Mouse (Mus musculus) forebrain, embryonic 11.5 days (tissue): ENCODE measurements around the gene Arpc2. TPM values are rescaled to one million over a fixed set of nuclear protein-coding genes. Genes with fewer than 3 reads are reported as not detected.

Source experiments
- ATAC-seq: fragments of 200-750 bp; cut with Nextera tagmentation; replicated peaks from 2 replicates; pipeline ENCODE4 v1.8.0; 2017; ENCODE audit warnings: moderate TSS enrichment; ENCODE audit not compliant: low FRiP score
- DNase-seq: peaks from one replicate; pipeline ENCODE4 v3.0.0-alpha.2; 2017; ENCODE audit warnings: low spot score
- H3K27ac ChIP-seq: fragments of 300-500 bp; sonication (generic); 2 replicates; pipeline ENCODE4 v1.5.1; 2014; ENCODE audit warnings: low read depth, low read length
- H3K27me3 ChIP-seq: fragments of 300-500 bp; sonication (generic); 2 replicates; pipeline ENCODE4 v1.6.1; 2014; ENCODE audit warnings: mild to moderate bottlenecking, low read length, mixed read lengths; ENCODE audit not compliant: control insufficient read depth, insufficient read depth
- H3K36me3 ChIP-seq: fragments of 300-500 bp; sonication (generic); 2 replicates; pipeline ENCODE4 v1.6.1; 2014; ENCODE audit warnings: mild to moderate bottlenecking, low read length, moderate library complexity, mixed read lengths; ENCODE audit not compliant: control insufficient read depth, insufficient read depth
- H3K4me1 ChIP-seq: fragments of 300-500 bp; sonication (generic); replicated peaks from 2 replicates; pipeline ENCODE4 v1.6.1; 2014; ENCODE audit warnings: low read length, mixed read lengths; ENCODE audit not compliant: control insufficient read depth, insufficient read depth
- H3K4me2 ChIP-seq: fragments of 300-500 bp; sonication (generic); 2 replicates; pipeline ENCODE4 v1.6.1; 2014; ENCODE audit warnings: low read depth, mild to moderate bottlenecking, low read length, moderate library complexity, mixed read lengths; ENCODE audit not compliant: severe bottlenecking
- H3K4me3 ChIP-seq: fragments of 300-500 bp; sonication (generic); 2 replicates; pipeline ENCODE4 v1.5.1; 2014; ENCODE audit warnings: low read depth, low read length
- H3K9ac ChIP-seq: fragments of 300-500 bp; sonication (generic); 2 replicates; pipeline ENCODE4 v1.6.1; 2014; ENCODE audit warnings: low read length
- H3K9me3 ChIP-seq: fragments of 300-500 bp; sonication (generic); 2 replicates; pipeline ENCODE4 v1.6.1; 2016; ENCODE audit warnings: low read length, mixed read lengths; ENCODE audit not compliant: control insufficient read depth
- WGBS: fragments of 180-500 bp; shearing (Covaris S2); extraction: QIAGEN DNeasy Blood & Tissue Kit; methylation state at CpG from one replicate; pipeline ENCODE4 v1.1.7; 2014; 5-methylcytosine and 5-hydroxymethylcytosine counted together
- polyA plus RNA-seq: library from polyadenylated mRNA; unstranded; fragments of >200 nt; fragmentation: Nextera tagmentation; extraction: Ambion mirVana; gene quantifications from 2 replicates; pipeline ENCODE4 v1.2.1, GENCODE M21; 2014

Gene Arpc2
- polyA plus RNA-seq, 1 experiment from 2014 or later = 310 TPM

DNA sequence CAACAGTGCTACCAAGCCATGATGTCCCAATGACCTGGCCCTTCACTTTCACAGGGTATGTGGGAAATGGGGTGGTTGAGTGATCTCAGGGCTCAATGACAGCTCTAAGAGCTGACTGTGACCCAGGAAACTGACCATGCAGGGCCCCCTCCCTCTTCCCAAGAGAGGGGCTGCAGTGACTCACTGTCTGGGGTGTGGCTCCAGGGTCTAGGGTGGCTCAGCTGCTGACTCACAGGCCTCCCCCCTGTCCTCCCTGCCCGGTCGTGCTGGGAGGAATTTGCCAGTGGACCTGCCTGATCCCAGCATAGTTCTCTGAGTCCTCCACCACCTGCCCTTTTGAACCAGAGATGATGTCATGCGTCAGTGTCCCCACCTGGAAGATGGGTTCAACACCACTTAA, 61.4 kb downstream of the Arpc2 start:
- H3K9ac ChIP-seq = no peak overlapping the region
- H3K27ac ChIP-seq = no peak overlapping the region
- no peak for ATAC-seq
- 87% methylated on average over 3 of the region's 3 CpGs for WGBS
- no peaks in the 10 kb centered on the region for H3K9me3 ChIP-seq
- H3K4me1 ChIP-seq = peaks cover 5% of the 10 kb centered on the region; the same call in 1 of the 2 replicates
- H3K4me2 ChIP-seq = no peak overlapping the region
- H3K27me3 ChIP-seq = no peaks in the 10 kb centered on the region
- H3K4me3 ChIP-seq = no peak overlapping the region
- H3K36me3 ChIP-seq = no peaks in the 10 kb centered on the region; the same call in 1 of the 2 replicates
- DNase-seq = no peak

DNA sequence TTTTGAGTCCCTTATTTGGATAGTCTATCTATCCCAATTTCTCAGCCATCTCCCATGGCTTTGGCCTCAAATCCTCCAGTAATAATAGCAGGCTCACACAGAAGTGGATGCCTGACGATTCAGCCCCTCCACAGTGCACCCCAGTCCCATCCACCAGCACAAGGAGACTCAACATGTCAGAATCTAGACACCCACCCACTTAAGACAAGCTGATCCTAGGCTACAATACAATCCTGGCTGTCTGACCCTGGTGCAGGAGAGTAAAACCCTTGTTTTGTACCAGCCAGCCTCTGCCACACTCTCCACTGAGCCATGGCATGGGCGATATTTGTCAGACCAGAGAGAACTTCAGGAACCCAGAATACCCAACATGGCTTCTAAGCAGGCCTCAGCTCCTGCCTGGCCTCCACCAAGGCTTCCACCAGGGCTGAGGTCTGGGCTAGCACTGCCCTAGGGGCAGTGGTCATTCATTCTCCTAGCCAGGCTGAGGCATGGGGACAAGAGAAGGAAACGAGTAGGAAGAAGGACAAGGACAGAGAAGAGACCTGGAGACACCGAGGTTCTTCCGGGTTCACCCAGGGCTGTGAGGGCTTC, 62.4 kb downstream of the Arpc2 start:
- DNase-seq = no peak
- Histone ChIP-seq H3K36me3 (no peaks in the 10 kb centered on the region; the same call in 1 of the 2 replicates), H3K4me3 (no peak overlapping the region), H3K4me1 (peaks cover 5% of the 10 kb centered on the region; the same call in 1 of the 2 replicates), H3K27ac (no peak overlapping the region), H3K27me3 (no peaks in the 10 kb centered on the region), H3K4me2 (no peak overlapping the region), H3K9me3 (no peaks in the 10 kb centered on the region), H3K9ac (no peak overlapping the region)
- ATAC-seq = no peak
- WGBS = 86% methylated on average over 5 of the region's 5 CpGs

DNA sequence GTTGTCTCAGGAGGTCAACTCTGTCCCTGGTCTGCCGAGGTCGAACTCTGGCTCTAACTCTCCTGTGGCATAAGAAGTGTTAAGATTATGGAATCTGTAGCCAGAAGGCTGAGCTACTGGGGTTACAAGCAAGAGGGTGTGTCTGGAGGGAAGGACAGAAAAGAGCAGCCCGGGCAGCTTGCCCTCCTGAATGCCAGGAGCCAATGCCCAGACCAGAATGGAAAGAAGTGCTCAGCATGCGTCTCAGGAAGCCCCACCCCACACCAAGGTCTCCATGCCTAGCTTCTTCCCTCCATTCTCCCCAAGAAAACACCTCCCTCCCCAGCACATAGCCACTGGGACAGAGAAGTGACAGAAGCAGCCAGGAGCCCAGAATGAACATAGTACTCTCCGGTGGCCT, 63.1 kb downstream of the Arpc2 start:
- Histone ChIP-seq H3K27me3 (no peaks in the 10 kb centered on the region), H3K9me3 (no peaks in the 10 kb centered on the region), H3K27ac (no peak overlapping the region), H3K9ac (no peak overlapping the region), H3K4me1 (peaks cover 5% of the 10 kb centered on the region; the same call in 1 of the 2 replicates), H3K4me2 (no peak overlapping the region), H3K36me3 (no peaks in the 10 kb centered on the region; the same call in 1 of the 2 replicates), H3K4me3 (no peak overlapping the region)
- no peak for DNase-seq
- ATAC-seq = no peak
- WGBS = 72% methylated on average over 5 of the region's 5 CpGs

DNA sequence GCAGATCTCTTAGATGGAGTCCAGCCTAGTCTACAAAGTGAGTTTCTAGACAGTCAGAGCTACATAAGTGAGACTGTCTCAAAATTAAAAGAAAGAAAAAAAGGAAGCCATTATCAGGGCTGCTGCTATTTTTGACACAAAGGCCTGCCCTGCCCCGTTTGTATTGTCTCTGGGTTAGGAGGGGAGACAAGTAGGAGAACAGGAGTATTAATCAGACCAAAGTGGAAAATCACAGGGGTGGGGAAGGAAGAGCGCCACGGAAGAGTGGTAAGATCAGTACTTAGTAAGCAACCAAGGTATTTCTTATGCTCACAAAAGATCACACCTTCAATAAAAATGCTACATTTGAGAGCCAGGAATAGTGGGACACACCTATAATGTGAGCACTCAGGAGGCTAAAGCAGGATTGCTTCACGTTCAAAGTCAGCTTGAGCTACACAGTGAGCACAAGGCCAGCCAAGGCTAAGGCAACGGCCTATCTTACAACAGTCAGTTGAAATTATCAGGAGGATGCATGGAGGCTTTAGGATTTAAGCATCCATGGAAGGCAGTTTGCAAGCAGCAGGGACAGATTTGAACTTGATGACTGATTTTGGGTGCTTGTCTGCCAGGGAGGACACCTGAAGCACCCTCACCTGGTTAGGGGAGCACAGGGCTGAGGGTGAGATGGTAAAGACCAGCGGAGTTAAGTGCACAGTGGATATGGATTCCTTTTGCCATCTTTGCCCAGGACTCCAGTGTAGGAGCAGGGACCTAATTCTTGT, 64.6 kb downstream of the Arpc2 start:
- no peak overlapping the region for H3K4me2 ChIP-seq

DNA sequence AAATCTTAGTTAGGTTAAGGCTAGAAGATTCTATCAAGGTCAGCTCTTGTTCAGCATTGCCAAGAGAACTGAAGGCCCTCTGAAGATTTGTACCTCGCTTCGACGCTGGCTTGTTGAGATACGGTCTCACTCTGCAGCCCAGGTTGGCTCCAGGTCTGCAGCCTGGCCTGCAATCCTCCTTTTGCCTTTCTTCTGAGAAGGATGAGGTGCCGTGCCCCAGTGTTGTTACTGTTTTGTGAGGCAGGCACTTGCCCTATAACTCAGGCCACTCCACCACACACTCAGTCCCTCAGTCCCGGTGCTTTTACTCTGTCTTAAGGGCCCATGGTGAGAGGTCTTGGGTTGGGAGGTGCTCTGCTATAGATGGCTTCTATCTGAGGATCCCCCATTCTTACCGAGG, 66.3 kb downstream of the Arpc2 start:
- DNase-seq = no peak
- WGBS = 94% methylated on average over 7 of the region's 7 CpGs

More for the DNA sequence above, 64.6 kb downstream of the Arpc2 start:
- H3K27me3 ChIP-seq = 0 out of 2 replicates have a peak, but pooled peaks cover 2% of the 10 kb centered on the region
- no peaks in the 10 kb centered on the region; the same call in 1 of the 2 replicates for H3K36me3 ChIP-seq
- no peak overlapping the region for H3K4me3 ChIP-seq
- no peak overlapping the region for H3K27ac ChIP-seq
- no peak for ATAC-seq
- no peaks in the 10 kb centered on the region for H3K9me3 ChIP-seq
- 85% methylated on average over 6 of the region's 6 CpGs for WGBS
- H3K9ac ChIP-seq = no peak overlapping the region
- peaks cover 5% of the 10 kb centered on the region; the same call in 1 of the 2 replicates for H3K4me1 ChIP-seq
- DNase-seq = no peak

DNA sequence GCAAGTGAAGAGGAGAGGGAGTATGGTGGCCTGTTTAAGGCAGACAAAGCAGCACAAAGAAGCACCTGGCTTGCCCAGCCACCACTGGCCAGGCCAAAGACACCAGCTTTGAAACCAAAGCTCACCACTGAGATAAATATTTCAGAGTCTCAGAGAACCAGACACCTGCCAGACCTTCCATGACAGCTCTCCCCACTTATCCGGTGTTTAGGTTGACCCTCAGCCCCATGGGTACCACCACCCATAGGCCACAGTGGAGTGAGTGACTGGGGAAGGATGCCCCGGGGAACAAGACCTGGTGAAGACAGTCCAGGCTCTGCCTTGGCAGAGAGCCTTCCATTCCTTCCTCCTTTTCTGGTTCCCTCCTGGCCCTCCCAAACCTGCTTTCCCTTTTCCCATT, 67.0 kb downstream of the Arpc2 start:
- ATAC-seq = no peak
- H3K4me3 ChIP-seq = no peak overlapping the region

More for the DNA sequence above, 66.3 kb downstream of the Arpc2 start:
- Histone ChIP-seq H3K4me3 (no peak overlapping the region), H3K4me2 (no peak overlapping the region), H3K27me3 (0 out of 2 replicates have a peak, but pooled peaks cover 2% of the 10 kb centered on the region), H3K27ac (no peak overlapping the region), H3K9ac (no peak overlapping the region), H3K9me3 (no peaks in the 10 kb centered on the region), H3K36me3 (no peaks in the 10 kb centered on the region), H3K4me1 (no peaks in the 10 kb centered on the region; the same call in 1 of the 2 replicates)
- no peak for ATAC-seq

DNA sequence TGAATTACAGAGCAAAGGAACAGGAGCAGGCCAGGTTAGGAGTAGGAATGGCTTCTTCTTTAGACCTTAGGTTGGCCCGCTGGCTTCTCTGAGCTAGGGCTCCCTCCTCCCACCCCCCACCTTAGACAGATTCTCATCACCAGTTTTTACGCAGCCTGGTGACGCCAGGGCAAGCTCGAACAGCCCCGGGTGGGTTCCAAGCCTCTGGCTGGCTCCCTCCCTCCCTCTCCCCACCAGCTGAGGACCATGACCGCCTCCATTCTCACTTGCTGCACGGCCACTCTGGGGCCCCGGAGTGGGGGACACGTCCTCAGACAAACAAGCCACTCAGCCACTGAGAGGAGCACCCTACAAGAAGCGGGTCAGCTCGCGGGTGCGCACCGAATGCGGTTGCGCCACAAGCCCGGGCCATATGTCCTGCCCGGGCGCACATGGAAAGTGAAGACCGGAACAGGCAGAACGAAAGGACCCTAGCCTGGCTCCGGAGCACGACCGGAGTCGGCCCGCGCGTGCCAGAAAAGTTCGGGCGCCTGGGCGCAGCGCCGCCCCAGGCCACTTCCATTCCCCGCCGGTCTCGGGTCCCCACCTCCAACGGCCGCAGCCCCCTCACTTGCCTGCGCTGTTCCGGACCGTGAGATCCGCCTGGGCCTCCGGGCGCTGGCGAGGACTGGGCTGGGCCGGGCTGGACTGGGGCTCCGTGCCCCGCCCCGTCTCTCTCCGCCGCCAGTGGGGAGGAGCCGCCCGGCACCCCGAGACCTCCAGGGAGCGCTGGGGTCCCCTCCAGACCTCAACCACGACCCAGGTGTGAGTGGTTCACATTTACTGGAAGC, 67.8 kb downstream of the Arpc2 start:
- ATAC-seq (peak; percentile 70), DNase-seq (peak; percentile 77)
- no peaks in the 10 kb centered on the region; the same call in 1 of the 2 replicates for H3K4me1 ChIP-seq
- no peaks in the 10 kb centered on the region for H3K9me3 ChIP-seq
- H3K36me3 ChIP-seq = no peaks in the 10 kb centered on the region
- 1% methylated on average over 56 of the region's 56 CpGs for WGBS
- peak overlapping the region; percentile 59 for H3K9ac ChIP-seq
- no peak overlapping the region for H3K27ac ChIP-seq
- H3K4me3 ChIP-seq = peak overlapping the region; percentile 47
- H3K27me3 ChIP-seq = 0 out of 2 replicates have a peak, but pooled peaks cover 2% of the 10 kb centered on the region
- peak overlapping the region; percentile 93 for H3K4me2 ChIP-seq

More for the DNA sequence above, 67.0 kb downstream of the Arpc2 start:
- no peaks in the 10 kb centered on the region for H3K36me3 ChIP-seq
- no peak for DNase-seq
- no peak overlapping the region for H3K4me2 ChIP-seq
- H3K27ac ChIP-seq = no peak overlapping the region
- WGBS = 93% methylated on average over 2 of the region's 2 CpGs
- no peaks in the 10 kb centered on the region for H3K9me3 ChIP-seq
- 0 out of 2 replicates have a peak, but pooled peaks cover 2% of the 10 kb centered on the region for H3K27me3 ChIP-seq
- H3K4me1 ChIP-seq = no peaks in the 10 kb centered on the region; the same call in 1 of the 2 replicates
- no peak overlapping the region for H3K9ac ChIP-seq

DNA sequence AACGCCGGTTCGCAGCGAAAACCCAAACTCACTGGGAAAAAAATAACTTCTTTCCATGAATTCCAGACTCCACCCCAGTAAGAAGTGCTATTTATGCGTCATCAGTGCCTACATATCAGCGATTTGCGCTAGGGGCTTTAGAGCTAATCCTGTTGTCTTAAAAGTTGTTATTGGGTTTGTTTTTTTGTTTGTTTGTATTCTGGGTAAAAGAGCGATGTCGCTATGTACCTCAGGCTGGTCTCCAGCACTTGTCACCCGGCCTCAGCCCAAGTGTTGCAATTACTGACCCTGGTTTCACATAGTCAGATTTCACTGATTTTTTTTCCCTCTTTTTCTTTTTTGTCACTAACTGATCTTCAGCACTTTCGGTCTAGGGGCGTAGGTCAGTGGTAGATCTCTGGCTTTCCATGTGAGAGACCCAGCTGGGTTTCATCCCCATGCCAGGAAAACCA, 68.5 kb downstream of the Arpc2 start:
- Histone ChIP-seq H3K27ac (no peak overlapping the region), H3K27me3 (0 out of 2 replicates have a peak, but pooled peaks cover 2% of the 10 kb centered on the region), H3K9me3 (no peaks in the 10 kb centered on the region), H3K9ac (peak overlapping the region; percentile 59), H3K4me3 (peak overlapping the region; percentile 47), H3K4me1 (no peaks in the 10 kb centered on the region; the same call in 1 of the 2 replicates), H3K4me2 (peak overlapping the region; percentile 93), H3K36me3 (no peaks in the 10 kb centered on the region)
- DNase-seq (no peak), ATAC-seq (no peak)
- WGBS = 8% methylated on average over 12 of the region's 12 CpGs
